Mouse (Mus musculus): ENCODE measurements around the gene Atf6.

GRCm38 (mm10) chr1:170771437-170772003 lies 96.1 kb downstream of the Atf6 start:
- TF ChIP-seq CTCF (IDR thresholded peaks at IDR 0.05; ENCODE audit: control insufficient read depth, insufficient read depth, insufficient read length) (no peak), MYOD1 (IDR thresholded peaks at IDR 0.05; ENCODE audit: control insufficient read depth, insufficient read length, low read depth) (no peak), MAX (IDR thresholded peaks at IDR 0.05) (no peak), CEBPB (IDR thresholded peaks at IDR 0.05; ENCODE audit: low read depth) (no peak), USF1 (IDR thresholded peaks at IDR 0.05; ENCODE audit: low read depth) (no peak), FOSL1 (IDR thresholded peaks at IDR 0.05; ENCODE audit: insufficient read depth, low read length, poor library complexity, severe bottlenecking) (no peak)

Data from C2C12 (cell line).